Mouse (Mus musculus) brain, embryonic 18.5 days (tissue): Measurements from ENCODE around the gene Magix.
A peak's percentile ranks its signal among the peaks of the same experiment; 100 is the strongest.
"Not testable (repeated sequence)": the region's sequence is repeated elsewhere in the genome, so short reads cannot be mapped to it uniquely, and the experiment has no call there.

Experiments
- DNase-seq: peaks from one replicate; pipeline ENCODE4 v3.0.0-alpha.2; 2012; ENCODE audit warnings: low read depth, low spot score

Gene Magix

GRCm38 (mm10) chrX:7680864-7681263, at the start of gene Magix:
Gene Magix (minus strand): TSS chrX:7681251.
- no peak for DNase-seq

- no peak for DNase-seq
Observed at GRCm38 (mm10) chrX:7728922-7729265, 47.8 kb upstream of the Magix start.

GRCm38 (mm10) chrX:7728215-7728921, 47.3 kb upstream of the Magix start, which contains the start of gene Praf2:
Gene Praf2 (plus strand): TSS chrX:7728439.
- peak; percentile 74 for DNase-seq

DNA sequence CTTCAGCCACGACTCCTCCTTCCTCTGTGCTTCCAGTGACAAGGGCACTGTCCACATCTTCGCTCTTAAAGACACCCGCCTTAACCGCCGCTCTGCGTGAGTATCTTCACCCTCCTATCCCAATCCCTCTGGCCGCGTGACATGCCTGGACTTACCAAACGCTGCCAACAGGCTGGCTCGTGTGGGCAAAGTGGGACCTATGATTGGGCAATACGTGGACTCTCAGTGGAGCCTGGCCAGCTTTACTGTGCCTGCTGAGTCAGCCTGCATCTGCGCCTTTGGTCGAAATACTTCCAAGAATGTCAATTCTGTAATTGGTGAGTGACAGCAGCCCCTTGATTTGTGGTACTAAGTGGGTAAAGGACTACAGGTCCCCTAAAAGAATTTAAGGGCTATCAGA, 46.1 kb upstream of the Magix start:
- no peak for DNase-seq

DNA sequence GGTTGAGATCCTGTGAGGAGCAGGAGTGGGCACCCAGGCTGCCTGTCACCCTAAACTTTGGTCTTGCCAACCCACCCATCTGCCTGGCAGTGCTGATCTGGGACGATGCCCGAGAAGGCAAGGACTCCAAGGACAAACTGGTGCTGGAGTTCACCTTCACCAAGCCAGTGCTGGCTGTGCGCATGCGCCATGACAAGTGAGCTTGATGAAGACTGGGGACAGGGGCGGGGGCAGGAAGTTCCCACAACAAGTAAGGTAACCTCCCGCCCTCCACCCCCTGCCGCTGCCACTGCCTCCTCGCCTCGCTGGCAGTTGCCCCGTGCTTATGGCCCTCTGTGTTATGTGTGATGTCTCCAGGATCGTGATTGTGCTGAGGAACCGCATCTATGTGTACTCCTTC, 44.8 kb upstream of the Magix start:
- no peak for DNase-seq

DNA sequence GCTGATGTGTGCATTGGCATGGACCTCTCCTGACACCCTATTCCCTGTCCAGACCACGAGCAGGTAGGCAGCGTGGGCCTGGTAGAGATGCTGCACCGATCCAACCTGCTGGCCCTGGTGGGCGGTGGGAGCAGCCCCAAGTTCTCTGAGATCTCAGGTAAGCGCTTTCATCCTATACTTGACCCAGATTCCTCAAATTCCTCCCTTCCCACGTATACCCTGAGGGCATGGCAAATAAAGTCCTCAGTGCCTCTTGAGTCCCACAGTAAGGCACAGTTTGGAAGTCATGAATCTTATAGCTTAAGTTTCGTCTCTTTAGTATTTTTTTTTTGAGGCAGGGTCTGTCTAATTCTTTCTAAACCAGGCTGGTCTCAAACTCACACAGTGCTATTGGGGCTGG, 43.1 kb upstream of the Magix start:
- no peak for DNase-seq

DNA sequence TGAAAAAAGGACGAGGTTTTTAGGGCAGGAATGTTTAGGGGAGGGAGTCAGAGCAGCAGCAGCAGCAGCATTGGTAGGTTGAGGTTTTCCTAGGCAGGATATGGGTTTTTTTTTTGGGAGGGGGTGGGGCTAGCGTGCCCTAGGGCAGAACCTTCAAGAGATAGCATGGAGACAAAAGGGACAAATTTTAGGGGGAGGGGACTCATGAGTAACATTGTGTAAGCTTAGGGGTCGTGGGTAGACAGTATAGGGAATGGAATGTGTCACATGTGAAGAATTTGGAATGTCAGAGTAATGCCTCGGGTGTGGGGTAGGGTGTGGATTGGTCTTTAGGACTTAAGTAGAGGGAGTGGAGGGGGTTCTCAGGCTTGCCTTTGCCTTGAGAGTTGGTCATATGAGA, 41.6 kb upstream of the Magix start:
- no peak for DNase-seq

DNA sequence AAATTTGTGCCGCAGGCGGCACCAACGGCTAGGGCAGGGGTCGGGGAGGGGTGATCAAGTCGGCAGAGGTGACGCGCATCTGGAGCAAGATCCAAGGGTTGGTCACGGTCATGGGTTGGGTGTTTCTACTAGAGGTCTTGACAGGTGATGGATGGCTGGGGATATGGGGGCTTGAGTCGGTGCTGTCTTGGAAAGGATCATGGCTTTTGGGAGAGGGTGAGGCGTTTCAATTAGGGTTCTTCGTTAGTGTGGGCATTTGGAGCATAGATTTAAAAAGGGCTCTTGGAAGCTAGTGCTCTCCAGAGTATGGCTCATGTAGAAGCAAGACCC, 41.2 kb upstream of the Magix start:
- DNase-seq: no peak

DNA sequence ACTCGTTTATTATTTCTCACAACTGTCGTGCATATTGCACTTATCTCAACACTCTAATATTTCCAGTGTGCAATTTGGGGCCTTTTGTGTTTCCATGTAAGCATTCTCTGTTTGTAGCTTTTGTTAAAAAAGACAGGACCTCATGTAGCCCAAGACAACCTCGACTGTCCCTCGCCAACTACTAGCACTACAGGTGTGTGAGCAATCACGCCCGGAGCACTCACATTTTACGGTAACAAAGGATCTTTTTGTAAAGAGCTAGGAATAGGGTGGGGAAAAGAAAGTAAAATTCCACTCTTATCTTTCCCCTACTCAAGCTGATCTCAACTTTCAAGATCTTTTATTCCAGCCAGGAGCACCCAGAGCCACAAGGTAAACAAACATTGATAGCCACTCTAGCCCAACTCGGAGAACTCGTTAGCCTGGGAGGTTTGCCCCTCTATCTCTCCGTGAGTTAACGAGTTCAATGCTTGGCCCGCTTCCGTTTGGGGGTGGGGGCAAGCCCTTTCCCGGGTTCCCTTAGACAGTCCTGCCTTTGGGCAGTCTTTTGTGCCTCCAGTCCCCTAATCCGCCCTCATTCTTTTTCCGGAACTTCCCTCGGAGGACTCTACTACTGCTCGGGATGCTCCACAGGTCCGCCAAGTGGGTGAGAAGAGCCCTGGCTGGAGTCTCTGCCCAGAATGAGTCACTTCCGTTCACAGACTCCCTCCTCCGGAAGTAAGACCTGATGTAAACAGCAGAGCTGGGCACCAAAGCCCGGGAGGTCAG, 40.6 kb upstream of the Magix start, which contains the start of gene Gm45208:
Gene Gm45208 (plus strand): TSS at position 732 of the 768 bp plus-strand sequence.
- DNase-seq: peak; percentile 58

GRCm38 (mm10) chrX:7716058-7716457, 35.0 kb upstream of the Magix start:
- not testable (repeated sequence) for DNase-seq

DNA sequence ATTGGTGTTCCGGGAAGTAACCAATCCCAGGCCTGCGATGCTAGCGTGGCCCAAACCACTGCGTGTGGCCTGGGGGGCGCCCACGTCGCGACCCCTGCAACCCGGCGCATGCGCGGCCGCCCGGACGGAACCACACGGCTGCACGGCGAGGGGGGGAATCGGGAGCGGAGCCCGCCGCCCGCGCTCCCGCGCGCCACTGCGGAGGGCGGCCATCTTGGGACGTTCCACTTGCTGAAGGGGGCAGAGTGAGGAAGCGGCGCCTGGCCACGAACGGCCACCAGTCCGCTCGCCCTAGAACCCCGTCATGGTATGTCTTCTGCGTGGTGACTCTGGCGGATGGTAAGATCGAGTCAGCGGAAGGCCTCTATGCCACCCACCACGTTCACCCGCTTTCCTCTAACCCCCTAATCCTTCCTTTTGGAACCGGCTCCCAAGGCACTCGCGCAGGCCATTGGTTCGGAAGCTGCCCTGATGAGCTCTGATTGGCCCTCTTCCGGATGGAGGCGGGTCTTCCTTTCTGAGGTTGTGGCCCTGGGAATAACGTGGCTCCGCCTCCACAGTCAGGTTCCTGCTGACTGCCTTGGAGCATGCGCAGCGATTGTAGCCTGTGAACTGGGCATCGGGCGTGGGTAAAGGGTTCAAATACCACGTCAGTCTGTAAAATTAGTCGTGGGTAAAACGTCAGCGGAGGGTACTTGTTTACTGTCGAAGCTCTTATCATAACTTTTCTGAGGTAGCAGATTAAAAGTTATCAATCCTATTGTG, 33.3 kb upstream of the Magix start, which contains the start of gene Wdr45:
Gene Wdr45 (plus strand): TSS at position 199 of the 765 bp plus-strand sequence.
- DNase-seq: peak; percentile 89

DNA sequence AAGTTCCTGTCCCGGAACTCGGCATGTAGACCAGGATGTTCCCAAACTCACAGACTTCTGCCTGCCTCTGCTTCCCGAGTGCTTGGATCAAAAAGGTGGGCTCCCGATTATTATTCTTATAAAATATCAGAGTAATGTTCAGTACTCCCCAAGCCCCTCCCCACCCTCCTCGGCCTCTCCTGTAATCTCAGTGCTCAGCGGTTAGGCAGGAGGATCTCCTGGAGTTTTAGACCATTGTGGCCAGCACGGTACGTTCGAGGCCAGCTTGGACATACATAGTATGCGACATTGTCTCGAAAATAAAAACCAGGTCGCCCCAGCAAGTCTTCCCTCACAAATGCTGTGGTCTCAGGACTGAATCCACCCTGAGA, 32.7 kb upstream of the Magix start:
- DNase-seq: not testable (repeated sequence)

DNA sequence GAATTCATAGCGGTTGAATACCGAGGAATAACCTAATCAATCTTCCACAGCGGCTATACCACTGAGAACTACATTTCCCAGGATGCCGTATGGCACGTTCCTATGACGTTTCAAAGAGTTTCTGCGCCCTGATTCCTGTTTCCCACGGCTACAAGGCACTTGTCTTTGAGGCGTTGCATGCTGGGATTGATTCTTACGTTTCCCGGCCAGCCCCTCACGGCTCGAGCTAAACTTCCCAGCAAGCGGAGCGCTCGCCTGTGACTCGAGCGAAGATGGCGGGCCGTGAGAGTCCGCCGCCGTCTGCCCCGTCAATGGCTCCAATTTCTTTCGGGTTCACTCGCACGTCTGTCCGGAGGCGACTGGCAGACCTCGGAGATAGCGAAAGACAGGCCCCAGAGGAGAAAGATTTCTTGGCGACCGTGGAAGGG, 15.9 kb upstream of the Magix start, which contains the start of gene Gpkow:
Gene Gpkow (plus strand): TSS at position 178 of the 428 bp plus-strand sequence.
- DNase-seq: peak; percentile 86

DNA sequence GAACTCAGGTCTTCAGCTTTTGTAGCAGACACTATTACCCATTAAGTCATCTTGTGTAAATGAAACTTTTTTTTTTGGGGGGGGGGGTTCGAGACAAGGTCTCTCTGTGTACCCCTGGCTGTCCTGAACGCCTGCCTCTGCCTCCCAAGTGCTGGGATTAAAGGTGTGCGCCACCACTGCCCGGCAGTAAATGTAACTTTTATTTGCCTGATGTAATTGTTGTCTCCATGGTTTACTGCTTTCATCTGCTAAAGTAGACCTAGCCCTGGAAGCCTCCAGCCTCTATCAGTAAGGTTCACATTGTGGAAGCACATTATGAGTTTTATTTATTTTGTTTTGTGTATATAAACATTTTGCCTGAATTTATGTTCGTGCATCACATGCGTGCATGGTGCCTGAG, 15.5 kb upstream of the Magix start:
- DNase-seq: no peak

- no peak for DNase-seq
Observed at GRCm38 (mm10) chrX:7692862-7693261, 11.8 kb upstream of the Magix start.

- DNase-seq: no peak
Observed at GRCm38 (mm10) chrX:7690486-7690885, 9.4 kb upstream of the Magix start.

- no peak for DNase-seq
Observed at GRCm38 (mm10) chrX:7688321-7688720, 7.3 kb upstream of the Magix start.

DNA sequence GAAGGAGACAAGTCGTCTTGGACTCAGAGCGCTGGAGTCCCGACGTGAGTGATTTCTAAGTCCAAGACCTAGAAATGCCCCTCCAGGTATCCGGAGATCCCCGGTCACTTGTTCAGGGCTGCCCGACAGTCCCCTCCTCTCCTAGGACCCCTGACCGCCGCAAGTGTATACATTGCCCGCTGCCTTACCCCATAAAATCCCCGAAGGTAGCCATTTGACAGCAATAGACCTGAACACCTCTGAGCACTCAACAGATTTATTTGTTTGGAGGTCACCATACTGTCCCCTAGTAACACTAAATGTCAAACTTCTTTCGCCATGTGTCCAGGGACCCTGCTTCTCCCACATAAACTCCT, 1.0 kb downstream of the Magix start:
- DNase-seq: no peak

GRCm38 (mm10) chrX:7679405-7680056, 1.5 kb downstream of the Magix start:
- no peak for DNase-seq

GRCm38 (mm10) chrX:7678986-7679385, 2.1 kb downstream of the Magix start:
- no peak for DNase-seq

- no peak for DNase-seq
Observed at GRCm38 (mm10) chrX:7675001-7675380, 6.1 kb downstream of the Magix start.
